Mouse (Mus musculus): ENCODE measurements around the gene Gpc6. TPM values are rescaled to one million over a fixed set of nuclear protein-coding genes. Genes with fewer than 3 reads are reported as not detected.

Gpc6 gene
- total and polyA plus RNA-seq, 3 experiments = 4.6 to 10.3 (median 8.0) TPM

DNA sequence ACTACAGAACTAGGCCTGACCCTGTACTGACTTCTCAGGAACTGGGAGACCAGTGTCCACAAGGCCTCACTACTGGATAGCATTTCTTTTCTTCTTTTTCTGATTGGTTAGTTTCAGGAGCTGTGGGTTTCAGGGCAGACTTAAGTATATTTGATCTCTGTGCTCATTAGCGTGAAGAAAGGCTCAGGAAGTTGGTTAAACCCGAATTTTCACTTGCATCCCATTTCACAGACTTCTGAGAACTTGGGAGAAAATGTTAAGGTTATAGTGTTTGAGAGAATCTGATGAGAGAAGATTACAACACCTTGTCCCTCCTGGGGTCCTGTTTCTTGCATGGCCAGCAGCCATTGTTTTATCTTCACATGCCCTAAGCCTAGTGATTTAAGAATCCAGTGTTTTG lies 849 bp upstream of the Gpc6 start:
- Histone ChIP-seq H3K79me2 (replicated peaks; ENCODE audit: control insufficient read depth, insufficient read depth, low read length) (no peaks in the 10 kb centered on the region), H3K4me3 (no peak overlapping the region), H3K27ac (no peak overlapping the region), H3K27me3 (ENCODE audit: control insufficient read depth, insufficient read depth, low read length) (no peaks in the 10 kb centered on the region), H3K4me1 (ENCODE audit: control insufficient read depth, insufficient read depth, low read length) (no peaks in the 10 kb centered on the region; the same call in 1 of the 2 replicates), H3K36me3 (ENCODE audit: control insufficient read depth, insufficient read depth, low read length) (no peaks in the 10 kb centered on the region), H3K9ac (ENCODE audit: low read depth, low read length) (no peak overlapping the region)
- TF ChIP-seq POLR2A (IDR thresholded peaks at IDR 0.05; ENCODE audit: insufficient read depth, low read depth, low read length) (no peak), EP300 (IDR thresholded peaks at IDR 0.05; ENCODE audit: insufficient read depth, low read depth, low read length) (no peak)
- intact Hi-C loops (cut with DNase I) = loop anchor here (10.0 kb wide), 1 partner anchor 201 kb away; no protein-coding TSS in a partner anchor
- no peak for DNase-seq
- WGBS = 84% methylated on average over 2 of the region's 2 CpGs

DNA sequence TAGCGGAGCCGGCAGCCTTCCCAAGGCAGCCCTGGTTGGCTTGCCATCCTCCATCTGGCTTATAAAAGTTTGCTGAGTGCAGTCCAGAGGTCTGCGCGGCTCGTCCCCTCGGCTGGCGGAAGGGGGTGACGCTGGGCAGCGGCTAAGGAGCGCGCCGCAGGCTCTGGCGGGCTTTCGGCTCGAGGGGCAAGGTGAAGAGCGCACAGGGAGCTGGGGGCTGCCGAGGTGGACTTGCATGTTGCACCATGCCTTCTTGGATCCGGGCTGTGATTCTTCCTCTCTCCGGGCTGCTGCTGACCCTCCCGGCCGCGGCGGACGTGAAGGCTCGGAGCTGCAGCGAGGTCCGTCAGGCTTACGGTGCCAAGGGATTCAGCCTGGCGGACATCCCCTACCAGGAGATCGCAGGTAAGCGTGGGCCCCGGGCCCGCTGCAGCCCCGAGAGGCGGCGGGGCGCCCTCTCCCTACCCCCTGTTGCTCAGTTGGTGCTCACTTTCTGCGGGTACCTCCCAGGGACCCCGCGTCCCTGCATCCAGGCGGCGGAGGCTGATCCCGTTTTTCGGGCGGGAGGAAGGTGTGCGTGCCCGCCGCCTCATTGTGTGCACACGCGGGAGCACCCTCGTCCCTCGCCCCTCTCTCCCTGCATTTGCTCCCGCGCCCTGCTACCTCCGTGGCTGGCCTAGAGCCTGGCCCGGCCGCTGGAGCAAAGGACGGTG lies 732 bp downstream of the Gpc6 start:
- no peaks in the 10 kb centered on the region; the same call in 1 of the 2 replicates for H3K4me1 ChIP-seq (ENCODE audit: control insufficient read depth, insufficient read depth, low read length)
- WGBS = under 1% methylated on average over 58 of the region's 58 CpGs
- no peaks in the 10 kb centered on the region for H3K36me3 ChIP-seq (ENCODE audit: control insufficient read depth, insufficient read depth, low read length)
- peak overlapping the region; percentile 53 for H3K9ac ChIP-seq (ENCODE audit: low read depth, low read length)
- TF ChIP-seq EP300 (IDR thresholded peaks at IDR 0.05; ENCODE audit: insufficient read depth, low read depth, low read length) (no peak), POLR2A (IDR thresholded peaks at IDR 0.05; ENCODE audit: insufficient read depth, low read depth, low read length) (no peak), CTCF (IDR thresholded peaks at IDR 0.05) (no peak)
- intact Hi-C loops (cut with DNase I) = loop anchor here (10.0 kb wide), 1 partner anchor 199 kb away; no protein-coding TSS in a partner anchor
- H3K27ac ChIP-seq = peak overlapping the region; percentile 74
- DNase-seq = peak; percentile 52 to 69
- H3K79me2 ChIP-seq (replicated peaks; ENCODE audit: control insufficient read depth, insufficient read depth, low read length) = no peaks in the 10 kb centered on the region
- no peaks in the 10 kb centered on the region for H3K27me3 ChIP-seq (ENCODE audit: control insufficient read depth, insufficient read depth, low read length)
- H3K4me3 ChIP-seq = peak overlapping the region; percentile 59

DNA sequence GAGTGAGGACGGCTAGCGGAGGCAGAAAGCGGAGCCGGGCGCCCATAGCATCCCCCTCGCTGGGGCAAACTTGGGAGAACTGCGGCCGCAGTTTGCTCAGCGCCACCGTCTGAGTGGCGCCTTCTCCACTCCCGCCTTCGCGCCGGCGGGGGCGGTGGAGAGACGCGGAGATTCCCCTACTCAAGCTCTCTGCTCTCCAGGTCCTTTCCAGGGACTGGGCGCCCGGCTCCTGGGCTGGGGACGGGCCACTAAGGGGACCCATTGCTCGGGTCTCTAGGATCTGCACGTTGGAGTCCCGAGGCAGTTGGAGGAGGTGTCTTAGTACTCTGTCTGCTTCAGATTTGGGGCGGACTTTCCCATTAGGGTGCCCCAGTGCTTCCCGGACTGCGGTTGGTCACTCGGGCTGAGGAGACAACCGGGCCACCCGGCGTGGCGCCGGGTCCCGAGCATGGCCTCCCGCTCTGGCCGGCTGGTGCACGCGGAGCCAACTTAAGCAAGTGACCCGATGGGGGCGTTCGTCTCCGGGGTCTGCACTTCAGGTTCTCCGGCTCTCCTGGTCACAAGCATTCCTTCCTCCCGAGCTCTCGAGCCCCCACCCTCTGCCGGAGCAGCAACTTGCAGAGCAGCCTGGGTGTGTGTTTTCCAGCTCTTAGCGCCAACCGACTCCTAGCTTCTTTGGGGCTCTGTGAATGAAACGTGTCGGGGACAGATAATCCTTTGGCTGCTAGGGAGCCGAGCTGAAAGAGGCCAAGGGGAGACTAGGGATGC lies 1.5 kb downstream of the Gpc6 start:
- no peaks in the 10 kb centered on the region; the same call in 1 of the 2 replicates for H3K4me1 ChIP-seq (ENCODE audit: control insufficient read depth, insufficient read depth, low read length)
- H3K9ac ChIP-seq (ENCODE audit: low read depth, low read length) = peak overlapping the region; percentile 53
- no peaks in the 10 kb centered on the region for H3K27me3 ChIP-seq (ENCODE audit: control insufficient read depth, insufficient read depth, low read length)
- peak; percentile 71 to 75 for DNase-seq
- no peaks in the 10 kb centered on the region for H3K36me3 ChIP-seq (ENCODE audit: control insufficient read depth, insufficient read depth, low read length)
- WGBS = under 1% methylated on average over 52 of the region's 52 CpGs
- intact Hi-C loops (cut with DNase I) = loop anchor here (10.0 kb wide), 1 partner anchor 198 kb away; no protein-coding TSS in a partner anchor
- H3K79me2 ChIP-seq (replicated peaks; ENCODE audit: control insufficient read depth, insufficient read depth, low read length) = no peaks in the 10 kb centered on the region
- H3K27ac ChIP-seq = peak overlapping the region; percentile 74
- H3K4me3 ChIP-seq = peak overlapping the region; percentile 59
- no peak for TF ChIP-seq POLR2A (IDR thresholded peaks at IDR 0.05; ENCODE audit: insufficient read depth, low read depth, low read length)
- TF ChIP-seq CTCF (IDR thresholded peaks at IDR 0.05) = peak; percentile 41

DNA sequence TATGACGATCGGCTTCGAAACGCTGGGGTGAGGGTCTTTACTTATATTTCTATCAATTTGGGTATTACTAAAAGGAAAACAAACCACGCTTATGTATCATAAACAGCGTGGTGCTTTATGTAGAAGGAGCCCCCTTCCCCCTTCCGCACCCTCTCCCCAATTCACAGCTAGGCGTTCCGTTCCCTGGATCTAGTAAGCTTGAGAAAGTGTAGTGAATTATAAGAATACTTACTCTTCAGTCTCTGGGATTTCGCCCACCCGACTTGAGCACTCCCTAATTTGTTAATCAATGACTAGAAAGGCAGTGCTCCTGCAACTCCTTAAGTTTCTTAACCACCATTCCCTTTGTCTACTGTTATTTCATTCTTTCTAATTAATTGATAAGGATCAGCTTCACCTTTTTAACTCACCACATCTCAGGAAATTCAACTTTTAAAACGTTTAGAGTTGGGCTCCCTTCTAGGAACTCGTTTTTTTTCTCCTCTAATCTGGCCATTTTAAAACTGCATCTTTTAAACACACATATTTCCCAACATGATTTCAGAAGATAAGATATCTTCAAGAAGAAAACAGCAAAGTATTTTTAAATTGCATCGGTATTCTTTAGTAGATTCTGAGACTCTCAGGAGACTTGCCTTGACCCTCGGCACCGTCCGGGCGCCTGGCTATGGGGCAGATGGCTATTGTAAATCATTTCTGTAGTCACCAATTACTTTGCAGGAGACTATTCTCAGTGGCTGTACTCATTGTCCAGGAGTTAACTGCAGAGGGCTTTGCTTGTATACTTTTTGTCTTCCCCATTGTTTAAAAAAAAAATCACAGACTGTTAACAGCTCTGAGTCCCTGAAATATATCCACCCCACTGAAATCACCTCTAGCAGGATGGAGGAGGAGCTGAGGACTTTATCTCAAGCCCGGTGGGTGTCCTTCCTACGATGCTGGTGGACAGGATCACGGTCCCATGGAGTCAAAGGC lies 2.5 kb downstream of the Gpc6 start:
- Histone ChIP-seq H3K9ac (ENCODE audit: low read depth, low read length) (no peak overlapping the region), H3K4me3 (peak overlapping the region; percentile 59), H3K27ac (peak overlapping the region; percentile 74), H3K4me1 (ENCODE audit: control insufficient read depth, insufficient read depth, low read length) (no peaks in the 10 kb centered on the region; the same call in 1 of the 2 replicates), H3K27me3 (ENCODE audit: control insufficient read depth, insufficient read depth, low read length) (no peaks in the 10 kb centered on the region), H3K79me2 (replicated peaks; ENCODE audit: control insufficient read depth, insufficient read depth, low read length) (no peaks in the 10 kb centered on the region), H3K36me3 (ENCODE audit: control insufficient read depth, insufficient read depth, low read length) (no peaks in the 10 kb centered on the region)
- intact Hi-C loops (cut with DNase I) = loop anchor here (10.0 kb wide), 1 partner anchor 197 kb away; no protein-coding TSS in a partner anchor
- no peak for DNase-seq
- WGBS = 8% methylated on average over 21 of the region's 21 CpGs
- no peak for TF ChIP-seq POLR2A (IDR thresholded peaks at IDR 0.05; ENCODE audit: insufficient read depth, low read depth, low read length)
- no peak for TF ChIP-seq CTCF (IDR thresholded peaks at IDR 0.05)
- no peak for TF ChIP-seq EP300 (IDR thresholded peaks at IDR 0.05; ENCODE audit: insufficient read depth, low read depth, low read length)

DNA sequence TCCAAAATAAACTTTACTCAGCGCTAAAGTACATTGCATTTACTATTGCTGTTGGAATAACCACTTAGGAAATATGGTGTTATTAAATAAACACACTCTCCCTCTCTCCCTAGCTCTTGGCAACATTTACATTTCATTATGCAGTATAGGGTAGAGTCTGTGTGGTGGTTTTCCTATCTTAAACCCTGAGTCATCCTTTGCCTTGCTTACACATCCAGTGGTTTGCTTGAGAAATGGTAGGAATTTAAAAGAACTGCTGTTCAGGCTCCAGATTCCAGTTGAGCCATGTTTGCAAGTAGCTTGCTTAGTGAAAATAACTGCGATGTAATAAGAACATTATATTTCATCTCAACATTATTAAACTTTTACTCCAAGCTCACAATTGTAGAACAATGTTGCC lies 3.3 kb downstream of the Gpc6 start:
- H3K36me3 ChIP-seq (ENCODE audit: control insufficient read depth, insufficient read depth, low read length) = no peaks in the 10 kb centered on the region
- no peak overlapping the region for H3K9ac ChIP-seq (ENCODE audit: low read depth, low read length)
- H3K4me3 ChIP-seq = no peak overlapping the region
- H3K27me3 ChIP-seq (ENCODE audit: control insufficient read depth, insufficient read depth, low read length) = no peaks in the 10 kb centered on the region
- no peak overlapping the region for H3K27ac ChIP-seq
- no peaks in the 10 kb centered on the region; the same call in 1 of the 2 replicates for H3K4me1 ChIP-seq (ENCODE audit: control insufficient read depth, insufficient read depth, low read length)
- DNase-seq = no peak
- intact Hi-C loops (cut with DNase I) = loop anchor here (10.0 kb wide), 1 partner anchor 196 kb away; no protein-coding TSS in a partner anchor
- no peaks in the 10 kb centered on the region for H3K79me2 ChIP-seq (replicated peaks; ENCODE audit: control insufficient read depth, insufficient read depth, low read length)
- 50% methylated on average over 2 of the region's 2 CpGs for WGBS
- TF ChIP-seq CTCF (IDR thresholded peaks at IDR 0.05) (no peak), POLR2A (IDR thresholded peaks at IDR 0.05; ENCODE audit: insufficient read depth, low read depth, low read length) (no peak), EP300 (IDR thresholded peaks at IDR 0.05; ENCODE audit: insufficient read depth, low read depth, low read length) (no peak)
